Mouse (Mus musculus): ENCODE data around the gene Ctsf.

Gene Ctsf

GRCm38 (mm10) chr19:4849800-4850199, 5.1 kb upstream of the Ctsf start:
- no peak for DNase-seq (ENCODE audit: low read depth, low spot score)

- DNase-seq (ENCODE audit: low read depth, low spot score) = no peak
These were observed 4.6 kb upstream of the Ctsf start for GRCm38 (mm10) chr19:4850281-4850680.

GRCm38 (mm10) chr19:4855470-4855820, 515 bp downstream of the Ctsf start:
- no peak for DNase-seq (ENCODE audit: low read depth, low spot score)

- no peak for DNase-seq (ENCODE audit: low read depth, low spot score)
These were observed 1.0 kb downstream of the Ctsf start for GRCm38 (mm10) chr19:4855951-4856350.

- no peak for DNase-seq (ENCODE audit: low read depth, low spot score)
These were observed 4.2 kb downstream of the Ctsf start for GRCm38 (mm10) chr19:4859081-4859480.

- no peak for DNase-seq (ENCODE audit: low read depth, low spot score)
These were observed 8.1 kb downstream of the Ctsf start for GRCm38 (mm10) chr19:4863048-4863447.

- DNase-seq (ENCODE audit: low read depth, low spot score) = peak; percentile 77
These were observed 10.2 kb downstream of the Ctsf start for GRCm38 (mm10) chr19:4865147-4865546.

- DNase-seq (ENCODE audit: low read depth, low spot score) = peak; percentile 73
These were observed 19.7 kb downstream of the Ctsf start for GRCm38 (mm10) chr19:4874613-4875012.

- DNase-seq (ENCODE audit: low read depth, low spot score) = peak; percentile 90
These were observed 21.3 kb downstream of the Ctsf start for GRCm38 (mm10) chr19:4876241-4876640.

GRCm38 (mm10) chr19:4876755-4877154, 21.8 kb downstream of the Ctsf start:
- DNase-seq (ENCODE audit: low read depth, low spot score) = peak; percentile 93

- peak; percentile 93 for DNase-seq (ENCODE audit: low read depth, low spot score)
These were observed 22.9 kb downstream of the Ctsf start, which contains the start of gene Actn3 for GRCm38 (mm10) chr19:4877785-4878184. Gene Actn3 (minus strand): TSS chr19:4877909.

GRCm38 (mm10) chr19:4878405-4879323, 23.7 kb downstream of the Ctsf start, which contains the start of gene Zdhhc24:
Gene Zdhhc24 (plus strand): TSS chr19:4878668.
- peak; percentile 97 for DNase-seq (ENCODE audit: low read depth, low spot score)

GRCm38 (mm10) chr19:4879324-4879703, 24.4 kb downstream of the Ctsf start:
- DNase-seq (ENCODE audit: low read depth, low spot score) = no peak

- DNase-seq (ENCODE audit: low read depth, low spot score) = no peak
These were observed 29.0 kb downstream of the Ctsf start for GRCm38 (mm10) chr19:4883961-4884360.

GRCm38 (mm10) chr19:4889791-4890190, 34.9 kb downstream of the Ctsf start:
- no peak for DNase-seq (ENCODE audit: low read depth, low spot score)

- DNase-seq (ENCODE audit: low read depth, low spot score) = no peak
These were observed 36.9 kb downstream of the Ctsf start for GRCm38 (mm10) chr19:4891798-4892197.

- DNase-seq (ENCODE audit: low read depth, low spot score) = no peak
These were observed 42.0 kb downstream of the Ctsf start for GRCm38 (mm10) chr19:4896780-4897520.

- DNase-seq (ENCODE audit: low read depth, low spot score) = peak; percentile 57
These were observed 44.0 kb downstream of the Ctsf start for GRCm38 (mm10) chr19:4898972-4899371.

- peak; percentile 67 for DNase-seq (ENCODE audit: low read depth, low spot score)
These were observed 45.0 kb downstream of the Ctsf start for GRCm38 (mm10) chr19:4899888-4900287.

- peak; percentile 62 for DNase-seq (ENCODE audit: low read depth, low spot score)
These were observed 51.3 kb downstream of the Ctsf start, which contains the start of gene Bbs1 for GRCm38 (mm10) chr19:4905979-4906794. Gene Bbs1 (minus strand): TSS chr19:4906628.

- DNase-seq (ENCODE audit: low read depth, low spot score) = peak; percentile 24
These were observed 53.2 kb downstream of the Ctsf start for GRCm38 (mm10) chr19:4908107-4908506.

- peak; percentile 69 for DNase-seq (ENCODE audit: low read depth, low spot score)
These were observed 54.4 kb downstream of the Ctsf start for GRCm38 (mm10) chr19:4909376-4909775.

Data from skeletal muscle tissue, adult 2 months (tissue).